Mouse (Mus musculus): ENCODE data around the gene Gm8994. TPM values are rescaled to one million over a fixed set of nuclear protein-coding genes. Genes with fewer than 3 reads are reported as not detected.
"Not testable (repeated sequence)": the region's sequence is repeated elsewhere in the genome, so short reads cannot be mapped to it uniquely, and the experiment has no call there.

The Gm8994 gene
- polyA plus RNA-seq, 1 experiment: not detected

DNA sequence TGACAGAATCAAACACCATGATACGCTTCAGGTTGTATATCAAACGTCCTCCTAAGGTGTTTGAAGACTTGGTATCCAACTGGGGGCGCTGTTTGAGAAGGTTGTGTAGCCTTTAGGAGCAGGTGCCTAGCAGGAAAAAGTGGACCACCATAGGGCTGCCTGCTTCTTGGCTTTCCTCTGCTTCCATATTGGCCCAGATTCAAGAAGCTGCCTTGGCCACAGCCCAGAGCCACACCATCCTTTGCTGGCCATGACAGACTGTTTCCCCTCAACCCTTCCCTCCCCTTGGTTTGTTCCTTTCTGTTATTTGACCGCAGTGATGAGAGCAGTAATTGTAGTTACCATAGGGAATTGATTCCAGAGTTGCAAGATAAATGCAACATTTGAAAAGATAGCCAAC is 31.5 kb upstream of the Gm8994 start:
- TF ChIP-seq POLR2A (IDR thresholded peaks at IDR 0.05; ENCODE audit: borderline replicate concordance, control insufficient read depth, low read depth, low read length) (no peak), CTCF (IDR thresholded peaks at IDR 0.05; ENCODE audit: control insufficient read depth, insufficient read depth, low read length) (no peak)
- no peaks in the 10 kb centered on the region; the same call in 1 of the 2 replicates for H3K4me1 ChIP-seq (ENCODE audit: control insufficient read depth, insufficient read depth, low read length)
- H3K27ac ChIP-seq (ENCODE audit: control insufficient read depth, insufficient read depth, low read depth, low read length, poor library complexity): no peak overlapping the region
- no peak overlapping the region for H3K4me3 ChIP-seq (replicated peaks; ENCODE audit: control insufficient read depth, low read depth, low read length)
- WGBS: 75% methylated on average over 4 of the region's 4 CpGs

DNA sequence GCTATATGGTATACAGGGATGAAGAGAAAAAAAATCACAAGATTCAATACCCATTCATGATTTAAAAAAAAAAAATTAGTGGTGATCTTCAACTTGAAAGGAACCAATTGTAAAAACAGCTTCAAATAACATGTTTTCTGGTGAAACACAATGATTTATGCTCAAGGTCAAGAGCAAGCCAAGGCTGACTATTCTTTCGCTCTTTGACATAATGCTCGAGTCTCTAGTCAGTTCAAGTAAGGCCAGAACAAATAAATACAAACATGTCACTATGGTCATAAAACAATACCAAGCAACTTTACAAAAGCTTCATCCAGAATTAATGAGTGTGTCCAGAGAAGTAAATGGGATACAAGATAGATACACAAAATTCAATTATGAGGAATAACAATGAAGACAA is 31.1 kb upstream of the Gm8994 start:
- Histone ChIP-seq H3K27ac (ENCODE audit: control insufficient read depth, insufficient read depth, low read depth, low read length, poor library complexity) (no peak overlapping the region), H3K4me3 (replicated peaks; ENCODE audit: control insufficient read depth, low read depth, low read length) (no peak overlapping the region), H3K4me1 (ENCODE audit: control insufficient read depth, insufficient read depth, low read length) (no peaks in the 10 kb centered on the region; the same call in 1 of the 2 replicates)
- 93% methylated on average over 2 of the region's 2 CpGs for WGBS
- no peak for TF ChIP-seq CTCF (IDR thresholded peaks at IDR 0.05; ENCODE audit: control insufficient read depth, insufficient read depth, low read length)

DNA sequence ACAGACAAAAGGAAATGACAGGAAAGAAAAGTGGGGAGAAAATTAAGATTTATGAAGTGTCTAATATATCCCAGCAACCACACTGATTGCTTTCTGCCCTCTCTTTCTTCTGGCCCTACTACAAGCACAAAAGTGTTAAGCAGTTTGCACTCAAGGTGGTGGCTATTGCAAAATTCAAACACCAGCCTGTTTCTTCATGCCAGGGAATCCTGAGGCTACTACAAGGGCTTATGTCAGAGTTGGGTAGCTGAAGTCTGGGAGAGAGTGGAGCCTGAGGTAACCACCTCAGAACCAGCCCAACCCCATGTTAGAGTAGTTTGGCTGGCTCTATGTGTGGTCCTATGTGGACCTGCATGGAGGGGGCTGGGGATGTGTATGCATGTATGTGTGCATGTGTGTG is 23.8 kb upstream of the Gm8994 start:
- Histone ChIP-seq H3K4me3 (replicated peaks; ENCODE audit: control insufficient read depth, low read depth, low read length) (no peak overlapping the region), H3K4me1 (ENCODE audit: control insufficient read depth, insufficient read depth, low read length) (no peaks in the 10 kb centered on the region), H3K27ac (ENCODE audit: control insufficient read depth, insufficient read depth, low read depth, low read length, poor library complexity) (no peak overlapping the region)
- TF ChIP-seq POLR2A (IDR thresholded peaks at IDR 0.05; ENCODE audit: borderline replicate concordance, control insufficient read depth, low read depth, low read length) (no peak), CTCF (IDR thresholded peaks at IDR 0.05; ENCODE audit: control insufficient read depth, insufficient read depth, low read length) (no peak)

DNA sequence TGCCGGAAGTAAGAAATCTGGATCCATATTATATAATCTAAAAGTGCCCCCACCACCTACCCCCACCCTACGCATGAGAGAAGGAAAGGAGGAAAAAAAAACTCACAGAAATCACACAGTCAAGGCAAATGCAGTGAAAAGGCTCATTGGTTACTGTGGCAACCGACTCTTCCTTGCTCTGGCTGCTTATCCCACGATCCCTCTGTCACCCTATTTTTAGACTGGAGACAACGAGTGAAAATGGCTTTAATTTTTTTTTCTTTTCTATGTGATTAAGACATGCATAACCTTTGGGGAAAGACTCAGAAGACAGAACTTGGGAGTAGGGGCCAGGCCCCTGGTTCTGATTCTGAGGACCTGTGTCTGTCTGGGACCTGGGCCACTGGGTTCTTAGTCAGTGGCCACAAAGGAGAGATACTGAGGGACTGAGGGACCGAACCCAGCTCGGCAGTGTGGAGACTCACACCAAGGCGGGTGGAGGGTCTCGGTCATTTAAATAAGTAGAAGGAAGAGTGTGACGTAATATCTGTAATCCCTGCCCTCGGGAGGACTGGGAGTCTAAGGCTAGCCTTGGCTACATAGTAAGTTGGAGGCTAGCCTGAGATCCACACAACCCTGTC is 22.9 kb upstream of the Gm8994 start:
- Histone ChIP-seq H3K27ac (ENCODE audit: control insufficient read depth, insufficient read depth, low read depth, low read length, poor library complexity) (no peak overlapping the region), H3K4me3 (replicated peaks; ENCODE audit: control insufficient read depth, low read depth, low read length) (no peak overlapping the region), H3K4me1 (ENCODE audit: control insufficient read depth, insufficient read depth, low read length) (no peaks in the 10 kb centered on the region)
- WGBS: 77% methylated on average over 11 of the region's 11 CpGs
- TF ChIP-seq CTCF (IDR thresholded peaks at IDR 0.05; ENCODE audit: control insufficient read depth, insufficient read depth, low read length) (no peak), POLR2A (IDR thresholded peaks at IDR 0.05; ENCODE audit: borderline replicate concordance, control insufficient read depth, low read depth, low read length) (no peak)

DNA sequence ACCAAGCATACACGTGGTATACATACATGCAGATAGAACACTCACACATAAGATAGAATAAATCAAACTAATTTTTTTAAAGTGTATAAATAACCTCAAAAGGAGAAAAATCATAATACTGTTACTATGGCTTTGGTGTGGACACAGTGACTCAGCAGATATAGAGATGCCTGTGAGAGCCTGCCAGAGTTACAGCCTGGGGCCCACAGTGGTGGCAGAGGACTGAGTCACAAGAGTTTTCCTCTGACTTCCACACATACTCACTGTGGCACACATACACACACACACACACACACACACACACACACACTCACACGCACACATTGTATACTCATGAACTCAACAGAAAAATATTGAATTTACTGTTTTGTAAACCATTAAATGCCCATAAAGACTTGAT is 17.9 kb upstream of the Gm8994 start:
- no peak for TF ChIP-seq CTCF (IDR thresholded peaks at IDR 0.05; ENCODE audit: control insufficient read depth, insufficient read depth, low read length)
- TF ChIP-seq POLR2A (IDR thresholded peaks at IDR 0.05; ENCODE audit: borderline replicate concordance, control insufficient read depth, low read depth, low read length): no peak
- Histone ChIP-seq H3K27ac (ENCODE audit: control insufficient read depth, insufficient read depth, low read depth, low read length, poor library complexity) (no peak overlapping the region), H3K4me1 (ENCODE audit: control insufficient read depth, insufficient read depth, low read length) (no peaks in the 10 kb centered on the region), H3K4me3 (replicated peaks; ENCODE audit: control insufficient read depth, low read depth, low read length) (no peak overlapping the region)
- WGBS: 76% methylated on average over 2 of the region's 2 CpGs

DNA sequence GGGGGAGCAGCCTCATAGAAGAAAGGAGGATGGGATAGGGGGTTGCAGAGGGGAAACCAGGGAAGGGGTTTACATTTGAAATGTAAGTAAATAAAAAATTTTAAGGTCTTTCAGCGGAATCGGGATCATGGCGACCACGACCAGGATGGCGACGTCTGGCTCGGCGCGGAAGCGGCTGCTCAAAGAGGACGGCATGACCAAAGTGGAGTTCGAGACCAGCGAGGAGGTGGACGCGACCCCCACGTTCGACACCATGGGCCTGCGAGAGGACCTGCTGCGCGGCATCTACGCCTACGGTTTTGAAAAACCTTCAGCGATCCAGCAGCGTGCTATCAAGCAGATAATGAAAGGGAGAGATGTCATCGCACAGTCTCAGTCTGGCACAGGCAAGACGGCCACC is 1.1 kb downstream of the Gm8994 start:
- WGBS: 90% methylated on average over 26 of the region's 26 CpGs
- H3K4me1 ChIP-seq (ENCODE audit: control insufficient read depth, insufficient read depth, low read length); H3K4me3 ChIP-seq (replicated peaks; ENCODE audit: control insufficient read depth, low read depth, low read length); H3K27ac ChIP-seq (ENCODE audit: control insufficient read depth, insufficient read depth, low read depth, low read length, poor library complexity): not testable (repeated sequence)

DNA sequence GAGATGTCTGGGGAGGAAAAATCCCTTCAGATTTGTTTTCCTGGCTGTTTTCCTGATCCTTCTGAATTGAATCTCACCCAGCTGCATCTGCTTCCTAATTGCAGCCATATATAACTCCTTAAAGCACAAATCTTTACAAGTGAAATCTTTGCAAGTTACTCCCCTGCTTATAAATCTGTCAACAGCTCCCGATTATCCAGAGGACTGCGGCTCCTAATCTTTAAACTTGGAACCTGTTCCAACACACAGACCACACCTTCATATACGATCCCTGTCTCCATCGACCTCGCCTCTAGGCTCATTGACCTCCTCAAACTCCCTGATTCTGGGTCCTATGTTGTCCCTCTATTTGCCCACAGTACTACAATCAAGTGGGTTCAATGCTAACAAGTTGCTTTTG is 13.3 kb downstream of the Gm8994 start:
- Histone ChIP-seq H3K4me1 (ENCODE audit: control insufficient read depth, insufficient read depth, low read length) (no peaks in the 10 kb centered on the region), H3K4me3 (replicated peaks; ENCODE audit: control insufficient read depth, low read depth, low read length) (no peak overlapping the region), H3K27ac (ENCODE audit: control insufficient read depth, insufficient read depth, low read depth, low read length, poor library complexity) (no peak overlapping the region)
- 83% methylated on average over 5 of the region's 5 CpGs for WGBS
- TF ChIP-seq POLR2A (IDR thresholded peaks at IDR 0.05; ENCODE audit: borderline replicate concordance, control insufficient read depth, low read depth, low read length) (no peak), CTCF (IDR thresholded peaks at IDR 0.05; ENCODE audit: control insufficient read depth, insufficient read depth, low read length) (no peak)

DNA sequence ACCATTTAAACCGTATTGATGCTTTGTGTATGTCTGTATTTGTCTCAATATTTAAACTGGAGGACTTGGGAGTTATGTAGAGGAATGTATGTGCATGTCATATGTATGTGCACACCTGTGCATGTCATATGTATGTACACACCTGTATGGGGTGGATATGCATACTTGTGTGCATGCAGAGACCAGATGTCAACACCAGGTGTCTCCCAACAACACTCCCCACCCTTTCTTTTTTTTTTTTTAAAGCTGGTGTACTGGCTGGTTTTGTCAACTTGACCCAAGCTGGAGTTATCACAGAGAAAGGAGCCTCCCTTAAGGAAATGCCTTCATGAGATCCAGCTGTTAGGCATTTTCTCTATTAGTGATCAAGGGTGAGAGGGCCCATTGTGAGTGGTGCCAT is 13.8 kb downstream of the Gm8994 start:
- WGBS: 96% methylated on average over 1 of the region's 1 CpGs
- H3K4me1 ChIP-seq (ENCODE audit: control insufficient read depth, insufficient read depth, low read length): no peaks in the 10 kb centered on the region
- no peak overlapping the region for H3K27ac ChIP-seq (ENCODE audit: control insufficient read depth, insufficient read depth, low read depth, low read length, poor library complexity)
- no peak overlapping the region for H3K4me3 ChIP-seq (replicated peaks; ENCODE audit: control insufficient read depth, low read depth, low read length)
- no peak for TF ChIP-seq CTCF (IDR thresholded peaks at IDR 0.05; ENCODE audit: control insufficient read depth, insufficient read depth, low read length)
- TF ChIP-seq POLR2A (IDR thresholded peaks at IDR 0.05; ENCODE audit: borderline replicate concordance, control insufficient read depth, low read depth, low read length): no peak

DNA sequence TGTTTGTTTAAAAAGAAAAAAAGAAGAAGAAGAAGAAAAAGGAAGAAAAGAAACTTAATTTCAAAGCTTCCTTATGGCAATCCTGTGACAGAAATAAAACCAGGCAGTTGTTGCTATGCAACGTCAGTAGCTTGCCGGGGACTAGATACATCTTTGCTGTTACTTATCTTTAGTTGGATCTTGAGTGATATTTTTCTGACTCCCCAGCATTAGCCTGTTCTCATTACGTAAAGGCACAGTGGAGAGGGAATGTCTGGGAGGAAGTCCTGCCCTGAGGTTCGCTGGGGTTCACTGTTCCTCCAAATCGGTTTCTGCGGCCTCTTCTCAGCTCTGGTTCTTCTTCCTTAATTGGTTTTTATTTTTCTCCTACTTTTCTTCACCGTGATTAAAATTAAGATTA is 16.5 kb downstream of the Gm8994 start:
- WGBS: 35% methylated on average over 7 of the region's 7 CpGs
- no peaks in the 10 kb centered on the region for H3K4me1 ChIP-seq (ENCODE audit: control insufficient read depth, insufficient read depth, low read length)
- no peak for TF ChIP-seq POLR2A (IDR thresholded peaks at IDR 0.05; ENCODE audit: borderline replicate concordance, control insufficient read depth, low read depth, low read length)
- TF ChIP-seq CTCF (IDR thresholded peaks at IDR 0.05; ENCODE audit: control insufficient read depth, insufficient read depth, low read length): no peak
- no peak overlapping the region for H3K27ac ChIP-seq (ENCODE audit: control insufficient read depth, insufficient read depth, low read depth, low read length, poor library complexity)
- no peak overlapping the region for H3K4me3 ChIP-seq (replicated peaks; ENCODE audit: control insufficient read depth, low read depth, low read length)

Measured in bone marrow, adult 2 months (tissue).